Mouse (Mus musculus): ENCODE data around the gene Ctnnbl1. TPM values are rescaled to one million over a fixed set of nuclear protein-coding genes. Genes with fewer than 3 reads are reported as not detected.

The Ctnnbl1 gene
- polyA plus RNA-seq, 1 experiment from 2014 or later: 33.3 TPM

DNA sequence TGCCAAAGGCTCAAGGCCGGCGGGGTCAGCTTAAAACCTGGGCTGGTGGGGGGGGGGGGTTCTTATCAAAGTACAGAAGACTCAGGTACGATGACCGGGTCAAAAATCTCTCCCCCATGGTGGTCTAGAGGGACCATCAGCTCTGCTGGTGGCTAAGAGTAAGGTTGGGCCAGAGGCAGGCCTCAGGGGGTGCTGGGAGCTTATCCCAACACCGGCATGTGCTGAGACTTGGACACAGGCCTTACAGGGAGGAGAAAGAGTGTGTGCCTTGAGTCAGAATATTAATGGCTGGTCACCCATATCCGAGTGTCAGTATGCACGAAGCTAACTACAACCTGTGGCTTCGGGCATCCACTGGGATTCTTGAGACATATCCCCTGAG lies 31.4 kb upstream of the Ctnnbl1 start:
- Histone ChIP-seq H3K9me3 (replicated peaks; ENCODE audit: control insufficient read depth, low read length) (no peaks in the 10 kb centered on the region), H3K4me3 (ENCODE audit: low read length) (no peak overlapping the region), H3K27ac (ENCODE audit: low read length) (no peak overlapping the region), H3K36me3 (ENCODE audit: control insufficient read depth, insufficient read depth) (no peaks in the 10 kb centered on the region), H3K27me3 (ENCODE audit: control insufficient read depth, insufficient read depth, low read length) (peaks cover 15% of the 10 kb centered on the region), H3K9ac (ENCODE audit: low read length) (no peak overlapping the region), H3K4me1 (ENCODE audit: control insufficient read depth, insufficient read depth, low read length) (no peaks in the 10 kb centered on the region), H3K4me2 (ENCODE audit: low read depth, low read length) (no peak overlapping the region)
- no peak for ATAC-seq (replicated peaks; ENCODE audit: extremely low read depth, insufficient read depth, low FRiP score)
- 59% methylated on average over 8 of the region's 8 CpGs for WGBS

DNA sequence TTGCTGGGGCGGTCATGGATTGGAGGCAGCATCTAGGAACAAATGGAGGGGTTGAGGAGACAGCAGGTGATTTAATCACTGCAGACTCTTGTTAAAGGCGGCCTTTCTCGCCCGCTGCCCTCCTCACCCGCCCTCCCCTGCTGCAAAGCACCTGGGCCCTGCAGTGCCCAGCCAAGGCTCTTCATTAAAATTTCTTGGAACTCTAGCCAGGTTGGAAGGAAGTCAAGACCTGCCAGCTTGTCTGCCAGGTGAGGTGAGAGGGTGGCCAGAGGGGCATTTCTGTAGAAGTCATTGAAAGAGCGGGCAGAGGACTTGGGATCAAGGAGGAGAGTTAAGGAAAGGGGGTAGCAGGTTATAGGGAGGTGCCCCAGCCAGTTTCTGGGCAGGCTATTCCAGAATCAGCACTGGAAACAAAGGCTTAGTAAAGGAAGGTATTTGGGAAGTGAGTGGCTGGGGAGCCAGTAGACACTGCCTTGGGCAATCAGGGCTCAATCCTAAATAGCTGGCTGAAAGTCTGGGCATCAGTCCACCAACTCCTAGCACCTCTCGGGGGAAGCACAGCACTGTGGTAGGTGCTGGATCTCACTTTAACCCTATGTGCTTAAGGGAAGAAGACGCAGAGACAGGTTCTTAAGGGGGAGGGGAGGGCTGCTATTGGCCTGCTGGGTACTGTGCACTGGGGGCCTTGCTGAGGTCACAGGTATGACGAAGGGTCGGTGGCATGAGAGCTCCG lies 29.8 kb upstream of the Ctnnbl1 start:
- no peak for ATAC-seq (replicated peaks; ENCODE audit: extremely low read depth, insufficient read depth, low FRiP score)
- Histone ChIP-seq H3K27me3 (ENCODE audit: control insufficient read depth, insufficient read depth, low read length) (peaks cover 15% of the 10 kb centered on the region), H3K4me1 (ENCODE audit: control insufficient read depth, insufficient read depth, low read length) (no peaks in the 10 kb centered on the region), H3K36me3 (ENCODE audit: control insufficient read depth, insufficient read depth) (no peaks in the 10 kb centered on the region), H3K9me3 (replicated peaks; ENCODE audit: control insufficient read depth, low read length) (no peaks in the 10 kb centered on the region), H3K27ac (ENCODE audit: low read length) (no peak overlapping the region), H3K4me2 (ENCODE audit: low read depth, low read length) (no peak overlapping the region), H3K9ac (ENCODE audit: low read length) (no peak overlapping the region), H3K4me3 (ENCODE audit: low read length) (no peak overlapping the region)
- 58% methylated on average over 11 of the region's 11 CpGs for WGBS

DNA sequence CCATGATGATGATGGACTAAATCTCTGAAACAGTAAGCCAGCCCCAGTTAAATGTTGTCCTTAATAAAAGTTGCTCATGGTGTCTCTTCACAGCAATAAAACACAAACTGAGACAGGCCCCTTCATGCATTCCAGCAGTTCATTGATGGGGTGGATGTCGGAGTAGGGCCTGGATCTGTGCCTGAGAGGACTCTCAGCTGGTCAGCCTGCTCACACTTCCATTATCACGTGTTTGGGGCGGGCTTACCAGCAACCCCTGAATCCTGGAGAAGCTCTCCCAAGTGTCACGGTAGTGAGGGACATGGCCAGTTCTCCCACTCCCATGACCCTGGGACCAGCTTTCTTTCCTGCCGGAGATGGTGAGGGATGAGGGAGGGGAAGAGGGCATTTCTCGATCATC lies 24.5 kb upstream of the Ctnnbl1 start:
- WGBS: 50% methylated on average over 6 of the region's 6 CpGs

DNA sequence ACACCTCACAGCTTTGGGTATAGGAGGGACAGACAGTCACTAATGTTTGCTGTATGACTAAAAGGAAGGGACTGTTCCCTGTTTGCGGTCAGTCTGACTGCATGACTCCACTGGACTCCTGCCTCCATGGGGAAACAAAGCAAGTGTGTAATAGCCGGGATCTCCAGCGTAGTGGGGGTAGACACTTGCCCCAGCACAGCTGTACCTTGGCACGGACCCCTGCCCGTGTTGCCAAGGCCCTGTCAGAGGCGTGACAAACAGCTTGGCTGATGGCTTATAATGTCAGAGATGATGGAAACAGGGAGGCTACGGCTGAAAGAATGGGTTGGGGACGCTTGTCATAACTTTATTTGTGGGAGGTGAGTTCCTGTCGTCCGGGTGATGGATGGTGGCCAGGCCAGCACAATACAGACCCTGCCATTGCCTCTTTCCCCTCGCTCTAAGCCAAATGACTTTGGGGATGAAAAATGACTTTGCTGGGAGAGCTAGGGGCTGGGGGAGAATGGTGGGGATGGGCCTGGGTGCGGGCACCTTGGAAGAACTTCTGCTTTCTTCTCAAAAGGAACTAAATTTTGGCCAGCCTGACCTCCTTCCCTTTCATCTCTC lies 21.5 kb upstream of the Ctnnbl1 start:
- WGBS: 49% methylated on average over 12 of the region's 12 CpGs
- no peak for ATAC-seq (replicated peaks; ENCODE audit: extremely low read depth, insufficient read depth, low FRiP score)

More for the DNA sequence above, 24.5 kb upstream of the Ctnnbl1 start:
- Histone ChIP-seq H3K36me3 (ENCODE audit: control insufficient read depth, insufficient read depth) (no peaks in the 10 kb centered on the region), H3K27ac (ENCODE audit: low read length) (no peak overlapping the region), H3K27me3 (ENCODE audit: control insufficient read depth, insufficient read depth, low read length) (no peaks in the 10 kb centered on the region), H3K4me1 (ENCODE audit: control insufficient read depth, insufficient read depth, low read length) (no peaks in the 10 kb centered on the region), H3K9me3 (replicated peaks; ENCODE audit: control insufficient read depth, low read length) (no peaks in the 10 kb centered on the region), H3K4me3 (ENCODE audit: low read length) (no peak overlapping the region), H3K4me2 (ENCODE audit: low read depth, low read length) (no peak overlapping the region), H3K9ac (ENCODE audit: low read length) (no peak overlapping the region)
- no peak for ATAC-seq (replicated peaks; ENCODE audit: extremely low read depth, insufficient read depth, low FRiP score)

DNA sequence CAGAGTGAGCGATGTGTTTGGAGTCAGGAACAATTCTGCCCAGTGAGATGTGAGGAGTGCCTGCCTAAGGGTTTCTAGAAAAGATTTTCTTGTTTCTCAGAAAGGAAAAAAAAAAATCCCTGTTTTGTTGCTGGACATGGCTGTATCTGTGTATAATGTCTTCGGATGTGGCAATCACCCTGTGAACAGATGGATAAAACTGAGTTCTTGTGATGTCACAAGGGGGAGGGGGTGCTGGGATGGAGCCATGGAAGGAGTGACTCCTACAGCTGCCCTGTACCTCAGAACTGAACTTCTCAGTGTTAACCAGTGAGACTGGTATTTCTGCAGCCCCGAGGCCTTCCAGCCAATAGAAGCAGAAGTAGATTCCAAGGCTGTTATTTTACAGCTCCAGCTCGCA lies 18.8 kb upstream of the Ctnnbl1 start:
- no peaks in the 10 kb centered on the region for H3K9me3 ChIP-seq (replicated peaks; ENCODE audit: control insufficient read depth, low read length)
- H3K36me3 ChIP-seq (ENCODE audit: control insufficient read depth, insufficient read depth): no peaks in the 10 kb centered on the region
- WGBS: 57% methylated on average over 4 of the region's 4 CpGs
- no peak overlapping the region for H3K4me2 ChIP-seq (ENCODE audit: low read depth, low read length)
- H3K4me3 ChIP-seq (ENCODE audit: low read length): no peak overlapping the region
- H3K9ac ChIP-seq (ENCODE audit: low read length): no peak overlapping the region
- no peak for ATAC-seq (replicated peaks; ENCODE audit: extremely low read depth, insufficient read depth, low FRiP score)
- no peak overlapping the region for H3K27ac ChIP-seq (ENCODE audit: low read length)
- H3K4me1 ChIP-seq (ENCODE audit: control insufficient read depth, insufficient read depth, low read length): no peaks in the 10 kb centered on the region
- no peaks in the 10 kb centered on the region for H3K27me3 ChIP-seq (ENCODE audit: control insufficient read depth, insufficient read depth, low read length)

More for the DNA sequence above, 21.5 kb upstream of the Ctnnbl1 start:
- no peaks in the 10 kb centered on the region for H3K4me1 ChIP-seq (ENCODE audit: control insufficient read depth, insufficient read depth, low read length)
- no peak overlapping the region for H3K9ac ChIP-seq (ENCODE audit: low read length)
- H3K4me3 ChIP-seq (ENCODE audit: low read length): no peak overlapping the region
- no peak overlapping the region for H3K27ac ChIP-seq (ENCODE audit: low read length)
- H3K4me2 ChIP-seq (ENCODE audit: low read depth, low read length): no peak overlapping the region
- H3K36me3 ChIP-seq (ENCODE audit: control insufficient read depth, insufficient read depth): no peaks in the 10 kb centered on the region
- no peaks in the 10 kb centered on the region for H3K27me3 ChIP-seq (ENCODE audit: control insufficient read depth, insufficient read depth, low read length)
- no peaks in the 10 kb centered on the region for H3K9me3 ChIP-seq (replicated peaks; ENCODE audit: control insufficient read depth, low read length)

DNA sequence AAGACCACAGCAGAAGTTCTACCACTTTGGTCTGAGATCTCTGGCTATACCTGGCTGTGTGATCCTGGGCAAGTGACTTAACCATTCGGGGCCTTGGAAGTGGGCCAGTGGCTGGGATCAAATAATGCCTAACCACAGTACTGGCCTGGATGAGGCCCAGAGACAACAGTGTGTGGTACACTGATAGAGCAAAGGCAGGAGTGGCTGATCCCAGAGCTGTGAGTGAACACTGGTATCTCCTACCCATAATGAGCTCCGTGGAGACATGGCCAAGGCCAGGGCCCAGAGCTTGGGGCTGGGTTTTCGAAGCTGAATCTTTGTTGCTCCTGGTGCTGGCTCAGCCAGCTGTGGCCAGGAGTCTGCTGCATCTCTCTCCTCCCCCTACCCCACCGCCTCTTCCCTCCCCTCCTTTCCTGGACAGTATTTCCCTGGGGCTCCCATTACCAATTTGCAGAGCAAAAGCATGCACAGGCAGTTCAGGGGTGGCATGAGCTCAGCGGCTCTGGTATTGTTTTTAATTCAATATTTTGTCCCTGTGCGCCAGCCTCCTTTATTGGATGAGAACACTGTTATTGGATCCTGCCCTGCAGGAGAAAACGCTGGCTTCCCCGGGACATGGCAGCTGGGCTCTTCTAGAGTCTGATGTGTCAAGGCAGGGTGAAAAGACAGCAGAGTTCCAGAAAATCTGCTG lies 13.2 kb upstream of the Ctnnbl1 start:
- Histone ChIP-seq H3K4me1 (ENCODE audit: control insufficient read depth, insufficient read depth, low read length) (no peaks in the 10 kb centered on the region), H3K4me3 (ENCODE audit: low read length) (no peak overlapping the region), H3K9ac (ENCODE audit: low read length) (no peak overlapping the region), H3K27me3 (ENCODE audit: control insufficient read depth, insufficient read depth, low read length) (no peaks in the 10 kb centered on the region; the same call in 1 of the 2 replicates), H3K9me3 (replicated peaks; ENCODE audit: control insufficient read depth, low read length) (no peaks in the 10 kb centered on the region), H3K27ac (ENCODE audit: low read length) (no peak overlapping the region), H3K4me2 (ENCODE audit: low read depth, low read length) (no peak overlapping the region), H3K36me3 (ENCODE audit: control insufficient read depth, insufficient read depth) (no peaks in the 10 kb centered on the region)
- ATAC-seq (replicated peaks; ENCODE audit: extremely low read depth, insufficient read depth, low FRiP score): no peak
- WGBS: 60% methylated on average over 8 of the region's 8 CpGs

DNA sequence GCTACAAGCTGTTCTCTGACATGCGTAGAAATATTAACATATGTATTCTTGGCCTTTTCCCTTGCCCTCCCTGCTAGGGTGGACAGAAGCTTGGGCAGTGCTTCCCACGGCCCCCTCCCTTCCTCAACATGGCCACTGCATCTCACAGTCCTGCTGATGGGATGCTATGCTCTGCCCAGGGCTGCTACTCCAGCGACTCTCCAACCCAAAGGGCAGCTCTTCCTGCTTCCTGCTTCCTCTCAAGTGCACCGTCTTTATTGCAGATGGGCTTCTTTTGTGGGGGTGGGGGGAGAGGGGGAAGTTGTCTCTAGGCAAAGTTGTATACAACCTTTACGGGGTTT lies 12.7 kb upstream of the Ctnnbl1 start:
- H3K9ac ChIP-seq (ENCODE audit: low read length): no peak overlapping the region
- no peak overlapping the region for H3K27ac ChIP-seq (ENCODE audit: low read length)
- 53% methylated on average over 5 of the region's 5 CpGs for WGBS
- H3K4me1 ChIP-seq (ENCODE audit: control insufficient read depth, insufficient read depth, low read length): no peaks in the 10 kb centered on the region
- no peaks in the 10 kb centered on the region; the same call in 1 of the 2 replicates for H3K27me3 ChIP-seq (ENCODE audit: control insufficient read depth, insufficient read depth, low read length)
- no peaks in the 10 kb centered on the region for H3K9me3 ChIP-seq (replicated peaks; ENCODE audit: control insufficient read depth, low read length)
- no peak for ATAC-seq (replicated peaks; ENCODE audit: extremely low read depth, insufficient read depth, low FRiP score)
- H3K4me2 ChIP-seq (ENCODE audit: low read depth, low read length): no peak overlapping the region
- no peak overlapping the region for H3K4me3 ChIP-seq (ENCODE audit: low read length)
- H3K36me3 ChIP-seq (ENCODE audit: control insufficient read depth, insufficient read depth): no peaks in the 10 kb centered on the region

DNA sequence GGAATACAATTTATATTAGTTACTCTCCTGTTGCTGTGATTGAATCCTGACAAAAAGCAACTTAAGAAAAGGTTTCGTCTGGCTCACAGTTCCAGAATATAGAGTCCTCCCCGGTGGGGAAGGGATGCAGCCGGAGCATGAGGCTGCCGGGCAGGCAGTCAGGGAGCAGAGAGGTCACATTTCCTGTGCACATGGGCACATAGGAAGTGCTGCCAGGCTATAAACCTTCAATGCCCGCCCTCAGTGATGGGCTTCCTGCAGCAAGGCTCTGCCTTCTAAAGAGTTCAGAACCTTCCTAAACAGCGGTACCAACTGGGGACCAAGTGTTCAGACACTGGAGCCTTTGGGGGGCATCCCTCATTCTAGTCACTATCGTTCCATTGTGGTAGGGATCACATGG lies 7.4 kb downstream of the Ctnnbl1 start:
- peaks cover 4% of the 10 kb centered on the region for H3K9me3 ChIP-seq (replicated peaks; ENCODE audit: control insufficient read depth, low read length)
- H3K9ac ChIP-seq (ENCODE audit: low read length): no peak overlapping the region
- 72% methylated on average over 7 of the region's 7 CpGs for WGBS
- ATAC-seq (replicated peaks; ENCODE audit: extremely low read depth, insufficient read depth, low FRiP score): no peak
- no peak overlapping the region for H3K4me2 ChIP-seq (ENCODE audit: low read depth, low read length)
- H3K4me1 ChIP-seq (ENCODE audit: control insufficient read depth, insufficient read depth, low read length): peaks cover 5% of the 10 kb centered on the region; the same call in 1 of the 2 replicates
- H3K36me3 ChIP-seq (ENCODE audit: control insufficient read depth, insufficient read depth): no peaks in the 10 kb centered on the region
- H3K4me3 ChIP-seq (ENCODE audit: low read length): no peak overlapping the region
- H3K27me3 ChIP-seq (ENCODE audit: control insufficient read depth, insufficient read depth, low read length): no peaks in the 10 kb centered on the region
- no peak overlapping the region for H3K27ac ChIP-seq (ENCODE audit: low read length)

DNA sequence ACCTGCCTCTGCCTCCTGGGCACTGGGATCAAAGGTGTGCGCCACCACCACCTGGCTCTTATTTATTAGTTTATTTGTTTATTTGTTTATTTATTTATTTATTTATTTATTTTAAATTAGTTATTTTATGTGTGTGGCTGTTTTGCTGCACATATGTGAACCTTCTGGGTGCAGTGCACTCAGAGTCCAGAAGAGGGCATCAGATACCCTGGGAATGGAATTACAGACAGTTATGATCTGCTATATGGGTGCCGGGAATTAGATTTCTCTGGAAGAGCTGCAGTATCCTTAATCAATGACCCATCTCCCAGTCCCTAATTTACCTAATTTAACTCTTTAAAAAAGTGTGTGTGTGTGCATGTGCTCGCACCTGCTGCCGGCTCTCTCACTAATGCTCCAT lies 8.5 kb downstream of the Ctnnbl1 start:
- H3K4me3 ChIP-seq (ENCODE audit: low read length): no peak overlapping the region
- 98% methylated on average over 4 of the region's 4 CpGs for whole genome bisulfite sequencing
- H3K27ac ChIP-seq (ENCODE audit: low read length): no peak overlapping the region
- H3K9ac ChIP-seq (ENCODE audit: low read length): no peak overlapping the region
- H3K4me2 ChIP-seq (ENCODE audit: low read depth, low read length): no peak overlapping the region
- no peaks in the 10 kb centered on the region for H3K27me3 ChIP-seq (ENCODE audit: control insufficient read depth, insufficient read depth, low read length)
- no peaks in the 10 kb centered on the region for H3K36me3 ChIP-seq (ENCODE audit: control insufficient read depth, insufficient read depth)
- peaks cover 4% of the 10 kb centered on the region for H3K9me3 ChIP-seq (replicated peaks; ENCODE audit: control insufficient read depth, low read length)
- ATAC-seq (replicated peaks; ENCODE audit: extremely low read depth, insufficient read depth, low FRiP score): no peak
- H3K4me1 ChIP-seq (ENCODE audit: control insufficient read depth, insufficient read depth, low read length): peaks cover 8% of the 10 kb centered on the region

Measured in heart, embryonic 16.5 days (tissue).